Mouse (Mus musculus): Measurements from ENCODE around the gene Shh. TPM values are rescaled to one million over a fixed set of nuclear protein-coding genes. Genes with fewer than 3 reads are reported as not detected.

Shh gene
- polyA plus RNA-seq (2015; fragmentation: Nextera tagmentation; extraction: Ambion mirVana) = 0.34 and 0.71 TPM in 2 replicates

DNA sequence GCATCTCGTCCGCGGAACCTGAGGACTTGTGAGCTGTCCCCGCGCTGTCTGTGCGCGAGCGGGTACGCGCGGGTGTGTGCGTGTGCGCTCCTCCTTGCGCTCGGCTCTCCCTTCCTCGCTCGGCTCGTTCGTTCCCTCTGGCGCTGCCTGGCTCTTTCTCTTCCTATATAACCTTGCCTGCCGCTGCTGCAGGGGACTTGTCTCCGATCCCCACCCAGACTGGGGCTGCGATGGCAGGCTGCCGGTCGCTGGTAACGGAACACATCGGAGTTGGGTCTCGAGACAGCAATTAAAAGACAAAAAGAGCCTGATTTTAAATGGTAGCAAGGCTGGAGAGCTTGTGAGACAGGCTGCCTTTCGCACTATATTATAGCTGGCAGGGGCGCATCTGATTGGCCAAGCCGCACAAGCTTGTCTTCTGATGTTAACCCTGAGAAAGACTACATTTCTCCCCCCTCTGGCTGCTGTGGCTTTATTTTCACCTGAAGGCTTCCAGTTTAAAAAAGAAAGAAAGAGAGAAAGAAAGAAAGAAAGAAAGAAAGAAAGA lies at the start of gene Shh:
Gene Shh, minus strand, starts transcription at position 497 of the 547 bp plus-strand sequence.
- H3K4me3 ChIP-seq = peak within 1 kb of the TSS; percentile 52
- H3K9ac ChIP-seq = no peak within 1 kb of the TSS
- no peak within 1 kb of the TSS for H3K27ac ChIP-seq
- no peak for ATAC-seq (replicated peaks; ENCODE audit: insufficient number of reproducible peaks, insufficient read depth, low FRiP score, low read depth)
- no peaks in the 10 kb centered on the region for H3K9me3 ChIP-seq (replicated peaks)
- peaks cover 95% of the 10 kb centered on the region for H3K27me3 ChIP-seq
- no peaks in the 10 kb centered on the region for H3K36me3 ChIP-seq
- H3K4me2 ChIP-seq = peak within 1 kb of the TSS; percentile 57
- peaks cover 30% of the 10 kb centered on the region for H3K4me1 ChIP-seq (replicated peaks)
- WGBS = 2% methylated on average over 31 of the region's 31 CpGs

DNA sequence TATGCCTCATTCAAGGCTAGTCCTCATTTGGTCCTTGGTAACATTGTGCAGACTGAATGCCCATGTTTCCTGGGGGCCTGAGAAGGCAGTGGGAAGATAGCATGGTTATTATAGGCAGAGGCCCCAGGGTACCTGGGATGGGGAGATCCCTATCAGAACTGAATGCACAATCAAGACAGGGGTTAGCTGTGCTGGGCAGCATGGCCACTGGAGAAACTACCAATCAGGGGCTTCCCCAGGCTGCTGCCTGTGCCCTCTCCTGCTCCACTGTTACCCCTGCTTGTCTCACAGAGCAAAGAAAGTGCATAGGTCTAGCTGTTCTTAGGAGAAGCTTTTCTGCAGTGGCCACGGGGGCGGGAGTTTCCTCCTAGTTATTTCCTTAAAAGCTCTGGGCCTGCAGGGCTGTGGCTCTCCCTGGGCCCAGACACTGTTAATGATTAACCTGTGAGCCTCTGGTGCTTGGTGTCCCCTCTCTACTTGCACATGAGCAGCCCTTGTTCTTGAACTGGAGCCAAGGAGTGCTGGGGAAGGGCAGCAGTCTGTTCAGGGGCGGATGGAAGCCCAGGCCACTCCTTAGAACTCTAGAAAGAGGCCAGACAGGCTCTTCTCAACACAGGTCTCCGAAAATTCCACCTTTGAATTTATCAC lies 33.9 kb upstream of the Shh start:
- H3K4me2 ChIP-seq = no peak overlapping the region
- H3K4me1 ChIP-seq (replicated peaks) = no peaks in the 10 kb centered on the region
- no peaks in the 10 kb centered on the region for H3K36me3 ChIP-seq
- H3K9me3 ChIP-seq (replicated peaks) = no peaks in the 10 kb centered on the region
- H3K4me3 ChIP-seq = no peak overlapping the region
- no peaks in the 10 kb centered on the region for H3K27me3 ChIP-seq
- H3K9ac ChIP-seq = no peak overlapping the region
- WGBS = 57% methylated on average over 4 of the region's 4 CpGs
- no peak for ATAC-seq (replicated peaks; ENCODE audit: insufficient number of reproducible peaks, insufficient read depth, low FRiP score, low read depth)
- no peak overlapping the region for H3K27ac ChIP-seq

DNA sequence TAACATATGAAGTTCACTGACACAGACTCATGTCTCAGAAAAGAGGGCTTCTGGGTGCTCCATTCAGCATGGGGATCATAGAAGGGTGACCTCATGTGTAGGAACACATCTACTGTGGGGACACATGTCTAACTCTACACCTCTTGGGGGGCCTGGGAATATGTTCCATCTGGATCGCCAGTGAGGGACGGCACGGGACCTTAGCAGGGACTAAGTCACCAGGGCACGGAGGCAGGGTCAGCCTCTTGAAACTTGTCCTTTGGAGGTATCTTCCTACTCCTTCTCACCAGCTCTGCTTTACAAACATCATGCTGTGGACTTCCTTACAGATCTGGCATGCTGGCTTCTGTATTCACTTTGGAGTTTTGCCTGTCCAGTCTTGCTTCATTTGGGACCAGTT lies 31.8 kb upstream of the Shh start:
- no peaks in the 10 kb centered on the region for H3K27me3 ChIP-seq
- H3K4me2 ChIP-seq = no peak overlapping the region
- no peaks in the 10 kb centered on the region for H3K36me3 ChIP-seq
- 87% methylated on average over 4 of the region's 4 CpGs for WGBS
- H3K9ac ChIP-seq = no peak overlapping the region
- H3K9me3 ChIP-seq (replicated peaks) = no peaks in the 10 kb centered on the region
- H3K4me3 ChIP-seq = no peak overlapping the region
- H3K4me1 ChIP-seq (replicated peaks) = no peaks in the 10 kb centered on the region
- no peak overlapping the region for H3K27ac ChIP-seq
- ATAC-seq (replicated peaks; ENCODE audit: insufficient number of reproducible peaks, insufficient read depth, low FRiP score, low read depth) = no peak

DNA sequence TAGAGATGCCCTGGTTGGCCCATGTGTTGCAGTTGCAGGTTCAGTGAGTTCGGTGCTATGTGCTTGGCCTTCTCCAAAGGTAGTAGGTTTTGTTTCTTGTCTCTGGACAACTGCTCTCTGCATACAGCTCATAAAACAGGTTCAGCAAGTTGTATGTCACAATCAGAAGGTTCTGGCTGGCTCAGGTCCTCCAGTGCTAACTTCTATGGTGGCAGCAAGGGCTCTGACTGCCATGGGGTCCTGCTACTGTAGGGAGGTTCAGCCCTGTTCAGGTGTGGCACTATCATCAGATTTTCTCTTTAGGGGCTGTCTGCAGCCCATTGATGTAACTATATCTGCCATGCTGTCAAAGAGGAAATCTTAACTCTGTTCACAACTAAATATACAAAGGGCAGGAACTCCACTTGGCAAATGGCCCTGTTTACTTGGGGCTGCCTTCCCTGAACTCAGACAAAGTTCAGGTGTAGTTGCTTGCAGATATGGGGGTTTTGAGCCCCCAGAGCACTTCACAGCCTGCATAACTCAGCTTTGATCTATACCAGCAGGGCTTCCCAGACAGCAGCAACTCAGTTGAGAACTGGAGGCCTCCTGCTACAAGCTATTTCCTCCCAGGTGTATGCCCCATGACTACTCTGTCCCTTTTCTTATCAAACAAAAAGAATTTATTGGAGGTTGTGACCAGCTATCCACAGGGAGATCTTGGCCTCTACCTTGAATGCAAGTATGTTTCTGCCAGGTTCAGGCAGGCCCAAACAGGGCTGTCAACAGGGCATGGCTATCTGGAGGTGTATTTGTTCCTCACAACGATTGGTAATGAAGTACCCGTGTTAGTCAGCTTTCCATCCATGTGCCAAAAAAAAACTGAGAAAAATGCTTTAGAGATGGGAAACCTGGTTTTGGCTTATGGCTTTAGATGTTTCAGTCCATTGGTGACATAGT lies 28.9 kb upstream of the Shh start:
- Histone ChIP-seq H3K4me3 (no peak overlapping the region), H3K27me3 (no peaks in the 10 kb centered on the region), H3K9ac (no peak overlapping the region), H3K9me3 (replicated peaks) (no peaks in the 10 kb centered on the region), H3K4me2 (no peak overlapping the region), H3K36me3 (no peaks in the 10 kb centered on the region), H3K27ac (no peak overlapping the region), H3K4me1 (replicated peaks) (no peaks in the 10 kb centered on the region)
- 73% methylated on average over 3 of the region's 3 CpGs for WGBS
- ATAC-seq (replicated peaks; ENCODE audit: insufficient number of reproducible peaks, insufficient read depth, low FRiP score, low read depth) = no peak

DNA sequence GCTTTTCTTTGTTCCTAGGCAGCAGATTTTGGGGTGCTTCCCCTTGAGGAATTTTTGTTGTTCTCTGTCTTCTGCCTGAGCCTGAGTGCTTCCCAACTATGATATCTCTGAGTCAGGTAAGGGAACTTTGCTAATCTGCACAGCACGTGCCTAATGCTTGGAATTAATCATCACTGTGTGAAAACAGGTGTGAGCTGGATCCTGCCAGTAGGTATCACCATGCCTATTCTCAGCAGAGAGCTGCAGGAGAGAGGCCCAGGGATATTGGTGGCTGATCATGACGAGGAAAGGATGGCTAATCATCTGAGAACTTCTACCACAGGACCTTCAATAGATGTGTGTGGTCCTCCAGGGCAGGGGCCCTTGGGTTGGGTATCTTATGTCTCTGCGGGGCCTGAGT lies 26.5 kb upstream of the Shh start:
- Histone ChIP-seq H3K36me3 (no peaks in the 10 kb centered on the region), H3K27me3 (no peaks in the 10 kb centered on the region), H3K4me1 (replicated peaks) (no peaks in the 10 kb centered on the region), H3K4me3 (no peak overlapping the region), H3K9ac (no peak overlapping the region), H3K27ac (no peak overlapping the region), H3K4me2 (no peak overlapping the region), H3K9me3 (replicated peaks) (no peaks in the 10 kb centered on the region)
- ATAC-seq (replicated peaks; ENCODE audit: insufficient number of reproducible peaks, insufficient read depth, low FRiP score, low read depth) = no peak
- WGBS = 70% methylated on average over 3 of the region's 3 CpGs

DNA sequence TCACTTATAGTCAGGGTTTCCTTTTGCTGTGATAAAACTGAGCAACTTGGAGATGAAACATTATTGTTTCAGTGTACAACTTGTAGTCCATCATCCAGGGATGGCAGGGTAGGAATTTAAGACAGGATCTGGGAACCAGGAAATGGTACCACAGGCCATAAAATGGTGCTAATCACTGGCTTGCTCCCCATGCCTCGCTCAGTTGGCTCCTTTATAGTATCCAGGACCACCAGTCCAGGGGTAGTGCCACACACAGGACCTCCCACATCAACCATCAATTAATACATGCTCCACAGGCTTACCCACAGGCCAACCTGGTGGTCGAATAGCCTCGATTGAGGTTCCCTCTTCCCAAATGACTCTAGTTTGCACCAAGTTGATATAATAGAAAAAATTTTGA lies 15.9 kb upstream of the Shh start:
- no peaks in the 10 kb centered on the region; the same call in 1 of the 2 replicates for H3K27me3 ChIP-seq
- H3K4me1 ChIP-seq (replicated peaks) = no peaks in the 10 kb centered on the region
- no peak overlapping the region for H3K4me3 ChIP-seq
- no peaks in the 10 kb centered on the region for H3K9me3 ChIP-seq (replicated peaks)
- H3K9ac ChIP-seq = no peak overlapping the region
- H3K36me3 ChIP-seq = no peaks in the 10 kb centered on the region
- 73% methylated on average over 3 of the region's 3 CpGs for WGBS
- H3K4me2 ChIP-seq = no peak overlapping the region
- ATAC-seq (replicated peaks; ENCODE audit: insufficient number of reproducible peaks, insufficient read depth, low FRiP score, low read depth) = no peak
- H3K27ac ChIP-seq = no peak overlapping the region

DNA sequence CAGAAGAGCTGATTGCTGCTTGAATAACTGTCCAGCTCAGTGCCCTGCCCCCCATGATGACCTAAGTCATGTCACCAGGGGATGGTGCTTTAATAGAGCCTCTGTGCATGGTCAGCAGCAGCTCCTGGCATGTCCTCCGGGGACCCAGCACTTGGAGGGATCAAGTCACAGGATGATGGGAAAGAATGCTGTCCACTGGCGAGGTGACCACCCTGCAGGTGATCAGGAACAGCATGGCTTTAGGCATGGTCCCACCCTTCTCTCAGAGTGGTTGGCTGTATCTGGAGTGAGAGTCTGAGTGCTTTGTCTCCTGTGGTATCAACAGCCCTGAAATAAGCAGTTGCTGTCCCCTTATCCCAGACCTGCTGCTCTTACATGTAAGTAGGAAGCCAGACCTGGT lies 14.7 kb upstream of the Shh start:
- no peak for ATAC-seq (replicated peaks; ENCODE audit: insufficient number of reproducible peaks, insufficient read depth, low FRiP score, low read depth)
- H3K27ac ChIP-seq = no peak overlapping the region
- peaks cover 3% of the 10 kb centered on the region; the same call in 1 of the 2 replicates for H3K27me3 ChIP-seq
- H3K4me1 ChIP-seq (replicated peaks) = no peaks in the 10 kb centered on the region
- 51% methylated on average over 2 of the region's 2 CpGs for WGBS
- no peaks in the 10 kb centered on the region for H3K36me3 ChIP-seq
- no peak overlapping the region for H3K9ac ChIP-seq
- no peak overlapping the region for H3K4me2 ChIP-seq
- H3K9me3 ChIP-seq (replicated peaks) = no peaks in the 10 kb centered on the region
- no peak overlapping the region for H3K4me3 ChIP-seq

DNA sequence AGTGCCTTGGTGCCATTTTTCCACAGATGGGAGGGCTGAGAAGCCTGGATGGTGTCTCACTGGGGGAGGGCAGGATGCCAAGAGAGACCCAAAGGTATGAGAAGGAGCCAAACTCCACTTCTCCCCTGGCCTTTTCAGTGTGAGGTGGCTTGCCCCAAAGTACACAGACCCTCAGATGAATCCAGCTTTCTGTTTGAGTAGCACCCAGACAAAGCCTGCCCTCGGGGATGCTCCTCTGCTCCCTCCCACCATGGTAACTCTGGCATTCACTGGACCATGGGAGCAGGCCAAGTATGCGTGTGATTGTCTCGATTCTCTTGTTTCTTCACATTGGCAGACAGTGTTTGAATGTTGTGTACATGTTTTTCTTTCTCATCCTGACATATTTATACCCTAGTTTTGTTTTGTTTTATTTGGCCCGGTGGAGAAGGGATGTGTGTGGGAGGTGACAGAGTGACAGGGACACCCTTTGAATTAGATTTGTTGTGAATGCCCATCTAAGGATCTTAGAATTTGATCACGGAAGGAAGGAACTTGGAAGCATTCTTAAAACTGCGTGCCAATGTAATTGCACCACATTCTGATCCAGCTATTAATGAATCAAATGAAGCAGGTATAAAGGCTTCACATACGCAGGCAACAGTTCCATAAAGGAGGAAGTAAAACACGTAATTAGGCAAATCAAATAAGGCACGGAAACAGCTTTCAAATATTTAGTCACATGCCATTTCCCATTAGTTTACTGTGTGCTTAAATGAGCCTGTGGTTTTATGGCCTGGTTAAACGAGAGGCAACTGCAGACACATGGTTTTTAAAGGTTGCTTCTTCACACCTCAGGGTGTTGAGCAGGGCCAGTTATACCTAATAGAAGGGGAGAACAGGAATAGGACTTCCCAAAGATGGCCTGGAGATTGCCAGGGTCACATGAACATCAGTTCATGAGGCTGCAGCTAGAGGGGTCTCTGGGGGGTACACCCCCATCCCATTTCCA lies 9.6 kb upstream of the Shh start:
- Histone ChIP-seq H3K27me3 (peaks cover 15% of the 10 kb centered on the region; the same call in 1 of the 2 replicates), H3K4me3 (no peak overlapping the region), H3K9me3 (replicated peaks) (no peaks in the 10 kb centered on the region), H3K4me2 (no peak overlapping the region), H3K9ac (no peak overlapping the region), H3K36me3 (no peaks in the 10 kb centered on the region), H3K4me1 (replicated peaks) (no peaks in the 10 kb centered on the region), H3K27ac (no peak overlapping the region)
- WGBS = 68% methylated on average over 10 of the region's 10 CpGs
- ATAC-seq (replicated peaks; ENCODE audit: insufficient number of reproducible peaks, insufficient read depth, low FRiP score, low read depth) = no peak

DNA sequence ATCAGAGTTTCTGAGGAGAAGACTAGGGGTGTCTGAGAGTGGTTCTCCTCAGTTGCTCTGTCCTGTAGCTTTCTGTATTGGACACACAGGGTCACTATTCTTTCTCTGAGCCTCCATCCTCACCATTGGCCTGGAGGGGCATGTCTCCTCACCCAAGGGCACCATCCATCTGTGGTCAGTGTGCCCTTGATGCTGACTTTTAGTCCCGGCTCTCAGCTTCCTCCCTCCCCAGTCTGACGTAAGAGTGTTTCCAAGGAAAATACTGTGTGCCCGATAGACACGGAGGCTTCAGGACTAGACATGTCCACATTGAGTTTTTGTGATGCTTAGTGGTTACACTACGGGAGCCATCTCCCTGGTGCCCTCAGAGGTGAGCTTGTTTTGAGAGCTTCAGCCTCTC lies 6.5 kb upstream of the Shh start:
- Histone ChIP-seq H3K9ac (no peak overlapping the region), H3K9me3 (replicated peaks) (no peaks in the 10 kb centered on the region), H3K4me1 (replicated peaks) (no peaks in the 10 kb centered on the region), H3K4me3 (no peak overlapping the region), H3K27ac (no peak overlapping the region), H3K36me3 (no peaks in the 10 kb centered on the region), H3K27me3 (peaks cover 42% of the 10 kb centered on the region), H3K4me2 (no peak overlapping the region)
- WGBS = 75% methylated on average over 5 of the region's 5 CpGs
- ATAC-seq (replicated peaks; ENCODE audit: insufficient number of reproducible peaks, insufficient read depth, low FRiP score, low read depth) = no peak

DNA sequence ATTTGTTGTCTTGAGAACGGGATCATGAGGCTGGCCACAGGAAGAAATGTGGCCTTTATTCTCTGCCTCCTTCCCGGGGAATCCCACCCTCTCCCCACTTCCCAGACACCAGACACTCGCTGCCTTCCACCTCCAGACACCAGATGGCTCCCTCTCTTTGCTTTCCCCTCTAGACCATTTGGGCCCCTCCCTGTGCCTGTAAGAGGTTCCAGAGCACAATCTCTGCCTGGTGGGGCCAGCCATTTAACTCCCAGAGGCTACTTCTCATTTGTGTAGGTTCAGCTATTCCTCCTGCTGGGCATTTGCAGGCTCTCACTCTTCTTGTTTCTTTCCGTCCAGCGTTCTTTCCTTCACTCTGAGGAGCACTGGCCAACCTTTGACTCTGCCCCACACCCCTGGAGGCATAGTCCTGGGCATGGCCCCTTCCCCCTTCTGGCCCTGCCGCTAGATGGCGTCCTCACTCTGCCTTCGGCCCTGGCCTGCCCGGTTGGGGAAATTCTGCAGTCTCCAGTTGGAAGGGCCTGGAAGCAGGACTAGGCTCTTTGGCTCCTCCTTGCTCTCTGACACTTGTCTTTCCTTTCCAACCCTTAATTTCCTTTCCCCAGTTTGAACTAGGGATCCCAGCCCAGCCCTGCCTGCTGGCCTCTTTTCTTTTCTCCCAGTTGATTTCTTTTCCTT lies 2.6 kb upstream of the Shh start:
- H3K27me3 ChIP-seq = peaks cover 73% of the 10 kb centered on the region
- no peaks in the 10 kb centered on the region for H3K36me3 ChIP-seq
- no peaks in the 10 kb centered on the region for H3K9me3 ChIP-seq (replicated peaks)
- peaks cover 16% of the 10 kb centered on the region for H3K4me1 ChIP-seq (replicated peaks)
- no peak overlapping the region for H3K9ac ChIP-seq
- no peak overlapping the region for H3K4me3 ChIP-seq
- H3K27ac ChIP-seq = no peak overlapping the region
- WGBS = 4% methylated on average over 9 of the region's 9 CpGs
- H3K4me2 ChIP-seq = no peak overlapping the region
- no peak for ATAC-seq (replicated peaks; ENCODE audit: insufficient number of reproducible peaks, insufficient read depth, low FRiP score, low read depth)
